Mouse (Mus musculus) left cerebral cortex, adult 11 months (tissue): Measurements from ENCODE around the gene Dad1.

ENCODE experiments used
- DNase-seq: peaks from one replicate; pipeline ENCODE4 v3.0.0; 2022; ENCODE audit warnings: low spot score

The Dad1 gene

DNA sequence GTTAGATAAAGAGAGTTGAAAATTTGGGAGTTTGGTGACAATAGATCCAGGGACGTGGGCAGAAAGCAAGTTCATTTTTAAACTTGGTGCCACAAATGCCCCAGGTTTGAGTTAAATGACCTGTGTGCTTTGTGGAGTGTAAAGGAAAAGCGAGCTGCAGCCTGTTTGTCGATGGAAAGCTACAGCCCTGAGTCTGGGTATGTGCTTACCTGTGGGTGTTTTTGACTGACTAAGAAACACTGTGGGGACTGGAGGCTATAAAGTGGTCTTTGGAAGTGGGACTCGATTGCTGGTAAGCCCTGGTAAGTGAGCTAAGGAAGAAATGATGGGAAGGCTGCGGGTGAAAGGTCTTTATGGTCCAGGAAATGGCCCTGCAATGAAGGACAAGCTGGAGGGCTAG, 47.6 kb downstream of the Dad1 start:
- DNase-seq: no peak

DNA sequence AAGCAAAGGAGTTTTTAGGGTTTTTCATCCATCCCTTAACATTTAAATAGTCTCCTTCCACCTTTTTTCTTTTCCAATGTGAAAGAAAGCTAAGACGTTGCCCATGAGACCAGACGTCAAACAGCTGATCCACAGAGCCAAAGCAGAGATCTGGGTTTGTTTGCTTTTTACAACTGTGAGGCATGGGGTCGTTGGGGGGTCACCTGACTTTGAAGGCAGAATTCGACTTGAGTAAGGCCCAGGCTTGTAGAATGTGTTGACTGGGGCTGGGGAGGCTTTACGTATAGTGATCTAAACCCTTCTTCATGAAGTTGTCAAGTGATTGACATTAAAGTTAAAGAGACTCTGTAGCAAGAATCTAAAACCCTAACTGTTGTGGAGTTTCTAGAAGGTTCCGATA, 48.0 kb downstream of the Dad1 start:
- DNase-seq: no peak

DNA sequence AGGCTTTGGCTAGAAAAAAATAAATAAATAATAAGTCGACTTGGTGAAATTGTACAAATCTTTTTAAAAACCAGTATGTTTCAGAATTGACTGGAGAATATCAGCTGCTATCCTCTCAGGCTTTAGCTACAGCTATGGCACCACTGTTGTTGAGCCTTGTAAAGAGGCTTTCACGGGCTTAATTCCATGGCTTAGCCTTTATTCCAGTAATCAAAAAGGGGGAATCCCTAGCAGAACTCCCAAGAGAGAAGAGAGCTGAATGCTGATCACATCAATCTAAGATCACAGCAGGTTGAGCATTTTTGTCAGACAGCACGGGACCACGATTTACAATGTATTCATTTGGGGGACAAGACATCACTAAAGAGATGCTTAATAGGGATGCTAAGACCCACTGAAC, 49.1 kb downstream of the Dad1 start:
- DNase-seq: no peak

DNA sequence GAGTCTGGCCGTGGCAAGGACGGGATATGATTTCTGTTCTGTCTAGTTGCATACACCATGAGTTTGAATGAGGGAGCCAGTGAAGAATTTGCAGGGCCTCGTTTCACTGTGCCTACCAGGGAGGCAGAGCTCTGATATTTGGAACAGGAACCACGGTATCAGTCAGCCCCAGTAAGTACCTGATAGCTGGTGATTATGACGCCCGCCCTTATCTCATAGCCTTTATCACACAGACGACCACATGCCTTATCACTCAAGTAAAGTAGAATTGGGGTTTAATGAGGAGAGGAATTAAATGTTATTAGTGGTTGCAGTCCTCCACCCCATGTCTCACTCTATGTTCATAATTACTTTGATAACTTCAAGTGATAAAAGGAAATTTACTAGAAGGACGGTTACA, 49.6 kb downstream of the Dad1 start:
- DNase-seq: no peak

DNA sequence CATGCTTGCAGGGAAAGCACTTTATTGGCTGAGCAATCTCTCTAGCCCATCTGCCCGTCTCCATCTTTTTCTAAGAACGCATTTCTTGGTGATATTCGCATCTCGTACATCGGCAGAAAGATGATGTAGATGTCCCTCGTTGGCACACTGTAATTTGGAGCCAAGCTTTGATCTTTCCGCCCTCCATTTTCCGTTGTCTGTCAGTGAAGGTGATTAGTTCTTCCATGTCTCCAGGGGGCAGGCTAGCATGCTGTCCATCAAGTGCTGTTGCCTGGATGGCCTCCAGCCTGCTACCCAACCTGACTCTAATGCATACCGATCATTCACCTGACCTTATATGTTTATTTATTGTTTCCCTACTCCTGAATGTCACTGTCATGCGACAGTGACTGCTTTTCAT, 50.1 kb downstream of the Dad1 start:
- DNase-seq: no peak

DNA sequence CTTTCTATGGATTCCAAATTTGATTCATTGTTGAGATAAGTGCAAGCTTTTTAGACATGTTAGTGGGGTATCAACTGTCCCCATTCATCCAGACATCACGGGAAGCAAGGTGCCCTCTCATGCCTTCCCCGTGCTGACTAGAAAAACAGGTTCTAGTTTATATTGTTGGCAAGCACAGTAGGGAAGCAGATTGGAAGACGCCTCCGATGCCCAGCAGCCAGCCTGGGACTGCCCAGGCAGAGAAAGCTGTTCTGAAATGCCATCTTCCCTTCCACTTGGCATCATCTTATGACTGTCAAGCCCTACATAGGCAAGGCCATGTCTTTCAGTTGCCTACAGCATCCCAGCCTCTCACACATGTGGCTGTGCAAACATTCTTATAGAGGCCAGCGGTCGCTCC, 50.7 kb downstream of the Dad1 start:
- DNase-seq: no peak

DNA sequence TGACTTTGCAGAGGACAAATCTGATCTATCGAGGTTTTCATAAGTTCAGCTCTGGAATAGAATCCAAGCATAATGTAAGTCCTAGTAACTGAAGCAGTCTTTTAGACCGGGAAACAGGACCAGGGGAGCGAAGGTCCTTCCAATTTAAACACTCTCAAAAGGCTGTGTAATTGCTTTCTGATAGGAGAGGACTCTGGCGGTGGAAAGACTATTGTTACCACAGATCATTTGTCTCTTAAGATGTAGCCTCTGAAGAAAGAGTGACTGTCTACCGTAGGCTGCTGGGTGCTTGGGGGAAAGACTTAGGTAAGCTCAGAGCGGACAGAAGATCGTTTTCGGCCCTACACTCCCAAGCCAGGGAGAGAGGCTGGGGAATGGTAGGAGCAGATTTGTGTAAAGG, 53.5 kb downstream of the Dad1 start:
- DNase-seq: no peak

DNA sequence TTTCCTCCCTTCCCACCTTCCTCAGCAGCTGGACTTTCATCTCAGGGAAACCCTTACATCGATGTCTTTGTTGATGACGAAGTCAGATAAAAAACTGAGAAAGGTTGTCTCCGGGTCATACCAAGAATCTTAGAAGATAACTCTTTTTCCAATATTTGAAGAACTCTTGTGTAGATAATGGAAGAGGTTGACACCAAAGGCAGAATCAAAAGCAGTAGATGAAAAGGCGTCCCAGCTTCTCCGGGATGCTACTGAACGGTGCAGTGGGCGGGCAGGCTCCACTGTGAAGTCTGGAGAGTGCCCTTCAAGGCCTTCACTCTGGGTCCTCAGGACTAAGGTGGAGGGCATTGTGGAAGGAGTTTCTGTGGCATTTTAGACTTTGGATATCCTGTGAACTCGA, 54.2 kb downstream of the Dad1 start:
- DNase-seq: no peak

DNA sequence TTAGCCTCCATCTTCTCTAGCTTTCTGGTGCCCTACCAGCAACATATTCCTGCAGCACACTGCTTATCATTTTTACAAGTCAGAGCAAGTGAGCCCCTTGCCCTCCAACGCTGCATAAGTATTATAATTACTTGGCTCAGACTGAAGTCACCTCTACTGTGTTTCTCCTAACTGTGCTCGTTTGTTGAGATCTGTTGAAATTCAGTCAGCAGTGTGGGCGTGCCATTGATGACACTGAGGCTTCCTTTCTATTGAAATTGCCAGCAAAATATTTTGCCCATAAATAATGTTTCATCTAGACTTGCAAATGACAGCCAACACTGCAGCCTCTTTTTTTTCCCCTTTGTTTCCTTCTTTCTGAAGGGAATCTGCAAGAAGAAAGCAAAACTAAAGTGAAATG, 56.2 kb downstream of the Dad1 start:
- no peak for DNase-seq

DNA sequence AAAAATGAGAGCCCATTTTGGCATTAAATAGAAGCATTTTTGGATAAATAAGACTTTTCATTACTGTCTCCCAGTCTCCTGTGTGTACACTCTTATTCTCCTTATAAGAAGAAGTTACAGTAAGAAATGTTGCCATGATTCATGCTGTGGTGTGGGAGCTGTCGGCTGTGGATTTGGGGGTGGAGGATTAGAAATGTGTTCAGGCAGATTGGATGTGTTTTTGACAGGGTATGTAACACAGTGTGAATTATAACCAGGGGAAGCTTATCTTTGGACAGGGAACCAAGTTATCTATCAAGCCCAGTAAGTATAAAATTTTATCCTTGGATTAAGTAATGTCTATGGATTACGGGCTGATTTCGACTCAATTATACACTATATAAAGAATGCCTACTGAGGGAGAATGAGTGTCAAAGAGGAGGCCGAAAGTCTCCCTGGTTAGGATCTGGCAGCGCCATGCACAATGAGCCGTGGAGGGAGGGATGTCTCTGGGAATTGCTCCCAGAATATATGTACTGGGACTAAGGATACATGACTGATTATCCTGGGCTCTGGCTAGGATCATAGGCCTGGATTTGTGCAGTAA, 58.0 kb downstream of the Dad1 start:
- no peak for DNase-seq

DNA sequence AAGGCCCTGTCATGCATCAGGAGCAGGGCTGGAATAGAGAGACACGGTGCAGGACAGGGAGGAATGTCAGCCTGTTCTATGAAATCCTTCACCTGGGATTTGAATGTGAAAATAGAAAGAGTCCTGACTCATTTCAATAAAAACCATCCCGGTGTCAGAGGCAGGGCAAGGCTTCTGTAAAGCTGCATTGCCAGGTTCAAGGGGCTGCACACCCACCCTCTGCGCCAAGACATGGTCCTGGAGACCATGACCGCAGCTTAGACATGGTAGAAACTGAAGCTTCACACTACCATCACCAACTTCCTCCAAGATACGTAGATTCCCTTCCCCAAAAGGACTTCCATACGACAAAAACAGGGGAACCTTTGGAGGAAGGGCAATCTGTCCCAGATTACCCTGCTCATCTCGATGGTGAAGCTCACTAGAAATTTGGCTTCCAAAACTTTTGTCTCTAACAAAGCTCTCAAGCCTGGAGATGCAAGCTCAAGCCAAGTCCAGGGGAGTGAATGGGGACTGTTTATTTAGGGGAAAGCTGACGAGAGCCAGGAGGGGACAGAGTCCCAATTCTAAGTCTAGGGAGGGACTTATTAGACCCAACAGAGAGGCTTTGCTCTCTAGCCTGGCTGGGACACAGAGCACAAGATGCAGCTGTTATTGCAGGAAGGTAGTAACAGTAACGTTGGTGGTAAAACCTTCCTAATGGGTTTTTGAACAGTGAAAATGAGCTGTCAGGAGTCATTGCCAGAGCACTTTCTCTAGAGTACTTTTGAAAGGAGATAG, 60.4 kb downstream of the Dad1 start:
- DNase-seq: no peak

DNA sequence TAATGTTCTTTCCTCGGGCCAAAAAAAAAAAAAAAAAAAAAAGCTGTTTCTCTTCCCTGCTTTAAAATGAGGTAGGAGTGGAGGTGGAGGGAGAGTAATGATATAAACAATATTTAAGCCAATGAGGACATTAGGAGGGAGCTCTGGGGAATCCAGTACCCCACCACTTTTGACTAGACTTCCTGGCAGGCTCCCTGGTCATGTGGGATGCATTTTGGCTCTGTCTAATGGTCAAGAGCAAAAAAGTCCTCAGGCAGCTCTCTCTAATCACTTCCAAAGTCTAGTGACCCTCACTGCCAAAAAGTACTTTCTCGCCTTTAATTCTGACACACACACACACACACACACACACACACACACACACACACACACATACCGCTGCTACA, 61.4 kb downstream of the Dad1 start:
- peak; percentile 13 for DNase-seq

DNA sequence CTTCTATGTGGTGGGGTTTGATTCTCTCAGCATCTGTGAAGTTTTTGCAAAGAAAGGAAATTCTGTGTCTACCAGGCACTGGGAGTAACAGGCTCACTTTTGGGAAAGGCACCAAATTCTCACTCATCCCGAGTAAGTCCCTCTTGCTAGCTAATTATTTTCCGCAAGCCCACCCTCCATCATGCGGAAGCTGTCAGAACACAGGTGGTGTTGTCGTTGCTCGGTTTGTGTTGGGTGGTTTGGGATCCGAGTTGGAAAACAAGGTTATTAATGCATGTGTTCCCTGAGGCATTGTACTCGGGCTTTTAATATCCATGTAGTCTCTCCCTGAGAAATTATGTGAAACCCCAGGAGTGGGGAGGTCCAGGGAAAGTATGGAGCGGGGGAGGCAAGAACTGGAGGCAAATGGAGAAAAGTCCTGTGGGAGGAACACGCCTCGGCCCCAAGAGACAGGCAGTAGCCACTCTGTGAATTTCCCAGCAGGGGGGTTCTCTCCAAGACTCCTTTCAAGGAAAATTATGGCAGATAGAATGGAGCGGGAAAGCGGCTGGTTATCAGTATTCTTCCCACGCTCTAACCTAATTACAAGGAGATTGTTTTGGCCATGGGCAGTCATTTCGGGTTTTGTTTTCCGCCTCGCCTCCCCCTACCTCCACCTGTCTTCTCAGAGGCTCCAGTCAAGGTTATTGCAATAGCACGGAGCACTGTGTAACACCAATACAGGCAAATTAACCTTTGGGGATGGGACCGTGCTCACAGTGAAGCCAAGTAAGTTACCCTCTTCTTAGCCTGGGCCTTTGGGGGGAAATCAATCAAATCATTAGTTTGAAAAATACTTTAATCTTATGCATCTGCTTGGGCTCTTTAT, 62.1 kb downstream of the Dad1 start:
- peak; percentile 26 for DNase-seq

DNA sequence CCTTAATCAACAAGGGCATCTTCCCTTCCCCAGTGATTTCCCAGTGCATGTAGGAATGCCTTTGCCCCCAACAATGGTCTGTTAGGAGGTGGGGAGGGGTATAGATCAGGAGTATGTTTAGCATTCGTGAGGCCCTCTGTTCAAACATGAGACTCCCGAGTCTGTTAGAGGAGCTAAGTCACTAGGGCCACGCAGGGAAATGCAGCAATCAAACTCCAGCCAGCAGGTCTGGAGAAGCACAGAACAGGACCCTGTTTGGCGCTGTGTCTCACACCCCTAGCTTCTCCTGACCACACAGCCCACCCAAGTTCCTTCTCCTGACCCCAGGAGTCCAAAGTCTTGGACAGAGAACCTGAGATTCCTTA, 62.9 kb downstream of the Dad1 start:
- no peak for DNase-seq

DNA sequence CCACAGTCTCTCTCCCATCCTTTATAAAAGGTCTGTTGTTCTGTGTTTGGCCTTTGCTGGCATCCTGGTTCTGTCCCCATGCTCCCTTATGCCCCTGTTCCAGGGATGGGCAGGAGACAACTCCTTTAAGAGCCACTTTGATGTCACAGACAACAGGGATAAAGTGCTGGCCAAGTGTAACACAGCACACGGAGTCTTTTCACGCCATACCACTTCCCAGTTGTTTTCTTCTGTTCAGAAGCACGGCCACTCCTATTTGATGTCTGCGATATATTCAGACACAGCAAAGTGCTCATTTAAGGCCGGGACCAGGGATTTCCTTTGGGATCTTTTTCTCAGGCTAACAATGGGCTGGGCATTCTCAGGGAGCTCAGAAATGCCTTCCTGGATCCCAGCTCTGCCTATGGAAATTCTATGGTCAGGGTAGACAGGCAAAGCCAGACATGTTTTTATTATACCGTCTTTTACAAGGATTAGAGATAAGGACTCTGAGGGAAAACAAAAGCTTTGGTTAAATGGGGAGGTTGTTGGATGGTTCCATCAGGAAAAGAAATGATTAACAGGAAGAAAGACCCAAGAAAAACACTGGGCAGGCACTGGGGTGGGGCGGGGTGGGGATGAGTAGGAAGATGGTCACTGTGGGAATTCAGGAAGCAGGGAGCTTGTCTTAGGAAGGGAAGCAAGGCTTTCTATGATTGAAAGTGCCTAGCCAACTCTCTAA, 63.4 kb downstream of the Dad1 start:
- DNase-seq: no peak

DNA sequence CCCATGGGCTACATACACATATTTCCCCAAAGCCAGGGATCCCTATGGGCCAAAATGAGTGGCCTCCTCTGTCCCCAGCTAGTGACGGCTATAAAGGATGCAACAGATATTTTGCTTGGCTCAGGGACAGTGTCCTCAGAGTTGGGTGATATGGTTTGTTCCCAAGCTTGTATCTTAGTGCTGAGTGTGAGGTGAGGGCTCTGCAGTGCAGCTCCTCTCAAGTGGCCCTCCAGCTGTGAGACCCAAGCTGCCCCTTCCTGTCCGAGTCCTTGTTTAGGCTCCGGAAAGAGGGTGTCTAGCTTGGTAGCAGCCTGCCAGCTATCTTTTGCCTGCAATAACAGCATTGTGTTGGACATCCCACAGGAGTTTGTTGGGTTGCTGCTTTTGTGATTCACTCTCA, 64.6 kb downstream of the Dad1 start:
- DNase-seq: no peak

DNA sequence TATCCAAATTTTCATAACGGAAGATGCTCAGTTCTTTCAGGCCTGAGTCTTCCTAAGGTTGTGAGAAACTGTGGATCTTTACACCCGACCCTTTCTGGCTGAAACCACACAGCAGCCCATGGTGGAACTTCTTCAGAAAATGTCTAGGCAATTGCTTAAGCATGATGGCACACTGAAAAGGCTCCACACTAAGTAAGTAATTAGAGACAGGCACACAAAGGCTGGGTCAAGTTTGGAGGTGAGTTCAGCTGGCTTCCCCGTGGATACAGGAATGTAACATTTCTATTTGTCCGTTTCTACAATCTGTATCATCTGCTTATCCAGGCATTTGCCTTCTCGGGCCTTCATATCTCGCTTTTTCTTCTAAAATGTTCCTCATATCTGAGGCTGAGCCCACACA, 66.7 kb downstream of the Dad1 start:
- no peak for DNase-seq
